Mouse (Mus musculus): Measurements from ENCODE around the gene Ascc2.

DNA sequence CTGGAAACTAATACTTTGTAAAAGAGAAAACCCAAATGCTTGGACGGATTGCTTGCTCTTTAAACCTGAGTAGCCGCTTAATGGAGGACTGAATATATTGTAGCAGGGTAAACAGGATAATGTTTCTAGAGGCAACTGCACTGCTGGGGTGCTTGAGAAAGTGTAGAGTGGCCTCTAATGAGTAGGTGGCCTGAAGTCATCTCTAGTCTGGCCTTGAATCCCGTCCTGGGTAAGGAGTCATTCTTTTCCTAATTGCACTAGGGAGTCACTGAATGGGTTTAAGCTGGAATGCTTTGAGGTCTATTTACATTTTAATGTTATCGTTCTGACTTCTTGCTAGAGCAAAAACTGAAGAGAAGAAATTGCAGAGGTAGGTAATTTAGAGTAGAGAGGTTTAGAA is 67.6 kb downstream of the Ascc2 start:
- TF ChIP-seq POLR2AphosphoS2 (IDR thresholded peaks at IDR 0.05; ENCODE audit: insufficient read length, low read depth) = no peak
- no peak for TF ChIP-seq POLR2A (IDR thresholded peaks at IDR 0.05; ENCODE audit: insufficient read length, low read depth)
